Mouse (Mus musculus) spleen, adult 2 months (tissue): ENCODE measurements around the gene Grik2.

Source experiments
- CTCF ChIP-seq: fragments of 200-500 bp; IDR thresholded peaks from 2 replicates; pipeline ENCODE4 v1.5.1; 2011; ENCODE audit warnings: mild to moderate bottlenecking, inconsistent platforms; ENCODE audit not compliant: insufficient read depth, insufficient read length, insufficient replicate concordance; ENCODE audit errors: extremely low read depth
- POLR2A ChIP-seq: fragments of 200-500 bp; IDR thresholded peaks from 2 replicates; pipeline ENCODE4 v1.6.1; 2011; ENCODE audit warnings: low read depth, low read length, inconsistent platforms

DNA sequence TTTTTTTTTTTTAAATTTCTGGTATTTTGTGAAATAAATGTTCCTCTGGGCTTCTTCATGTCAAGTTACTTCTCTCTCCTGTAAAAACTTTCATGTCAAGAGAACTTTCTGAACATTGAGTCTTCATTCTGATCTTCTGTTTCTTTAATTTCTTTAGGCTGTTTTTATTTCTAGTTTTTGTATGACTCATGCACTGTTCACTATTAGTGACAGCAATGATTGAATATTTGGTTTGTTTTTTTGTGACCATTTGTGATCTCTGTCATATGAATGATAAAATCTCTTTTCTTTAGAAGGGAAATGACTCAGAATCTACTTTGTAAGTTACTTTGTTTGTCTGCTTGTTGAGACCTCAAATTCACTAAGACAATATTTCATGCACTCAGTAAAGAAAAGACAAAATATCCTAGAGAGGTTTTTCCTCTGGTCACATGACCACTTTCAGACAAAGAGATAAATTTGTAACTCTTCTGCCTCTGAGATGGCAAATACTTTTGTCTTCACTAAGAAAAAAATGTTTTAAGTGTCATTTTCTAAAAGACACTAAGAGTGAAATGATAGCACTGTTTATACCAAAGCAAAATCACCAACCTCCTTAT lies 596.7 kb downstream of the Grik2 start:
- TF ChIP-seq CTCF = no peak
- no peak for TF ChIP-seq POLR2A
